21 mouse cellular contexts compared by ENCODE assay signal in genomic region chr2:158891319-158891718, GRCm38 (mm10).
"Had no signal": no experiment of that assay in that cellular context is flagged by ENCODE, and none has a peak within 500 bp of the region (broad histone marks: within the 10 kb centered on the region; RNA-seq: fewer than 3 reads in every experiment).

No protein-coding gene starts in this region.

- H3K27ac ChIP-seq: liver, embryonic 13.5 days; liver, embryonic 15.5 days; lung, embryonic 15.5 days; midbrain, embryonic 12.5 days; neural tube, embryonic 13.5 days; neural tube, embryonic 15.5 days had no signal

- H3K36me3 ChIP-seq: liver, embryonic 13.5 days; liver, embryonic 15.5 days; lung, embryonic 15.5 days; midbrain, embryonic 12.5 days; neural tube, embryonic 13.5 days; neural tube, embryonic 15.5 days had no signal

- H3K4me2 ChIP-seq: liver, embryonic 13.5 days; liver, embryonic 15.5 days; lung, embryonic 15.5 days; midbrain, embryonic 12.5 days; neural tube, embryonic 13.5 days; neural tube, embryonic 15.5 days had no signal

- H3K9ac ChIP-seq: liver, embryonic 13.5 days; liver, embryonic 15.5 days; liver, postnatal 0 days; lung, embryonic 15.5 days; midbrain, embryonic 12.5 days; neural tube, embryonic 13.5 days; neural tube, embryonic 15.5 days had no signal

- H3K4me1 ChIP-seq: liver, embryonic 13.5 days; liver, embryonic 15.5 days; lung, embryonic 15.5 days; midbrain, embryonic 12.5 days; neural tube, embryonic 15.5 days had no signal

- H3K4me3 ChIP-seq: liver, embryonic 13.5 days; liver, embryonic 15.5 days; lung, embryonic 15.5 days; midbrain, embryonic 12.5 days; myocyte; neural tube, embryonic 13.5 days; neural tube, embryonic 15.5 days had no signal

- H3K9me3 ChIP-seq: liver, embryonic 13.5 days; liver, embryonic 15.5 days; lung, embryonic 15.5 days; midbrain, embryonic 12.5 days; neural tube, embryonic 13.5 days; neural tube, embryonic 15.5 days had no signal

- ATAC-seq: liver, postnatal 0 days; lung, postnatal 0 days; midbrain, embryonic 16.5 days had no signal

- H3K27me3 ChIP-seq: liver, embryonic 13.5 days; liver, embryonic 15.5 days; lung, embryonic 15.5 days; midbrain, embryonic 12.5 days had no signal

- DNase-seq: liver, embryonic 13.5 days; liver, postnatal 0 days; lung, adult 2 months; lung, postnatal 4 days; midbrain, embryonic 14.5 days; retina, postnatal 1 day; right cerebral cortex, adult 18-20 months; right cerebral cortex, postnatal 25 days; right cerebral cortex, postnatal 4 days; spleen, adult 18-20 months; thymus, adult 18-20 months; thymus, postnatal 14 days; thymus, postnatal 36 days had no signal
